Mouse (Mus musculus): ENCODE measurements around the gene Dmrtb1.

DNA sequence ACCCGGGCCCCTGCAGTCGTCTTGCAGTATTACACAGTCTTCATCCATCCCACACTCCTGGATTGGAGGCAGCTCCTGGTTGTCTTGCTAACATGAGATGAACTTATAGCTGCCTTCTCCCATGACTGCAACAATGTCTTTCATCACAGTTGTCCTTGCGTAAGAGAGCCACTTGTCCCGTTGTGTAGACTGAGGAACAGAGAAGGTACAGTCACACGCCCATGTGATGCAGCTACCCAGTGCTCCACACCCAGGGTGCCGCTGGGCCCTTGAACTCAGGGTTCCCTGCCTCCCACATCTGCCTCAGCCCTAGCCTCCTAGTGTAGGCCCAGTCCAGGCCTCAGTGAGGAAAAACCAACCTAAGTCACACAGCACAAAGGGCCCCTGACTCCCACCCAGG lies 47.9 kb downstream of the Dmrtb1 start:
- TF ChIP-seq CTCF (conservative IDR thresholded peaks at IDR 0.05 in 1 of 2, IDR thresholded peaks at IDR 0.05 in 1 of 2; ENCODE audit: low read depth in 2 of 2, low read length in 2 of 2) (no peak; a peak in 1 of 4 replicates), POLR2A (IDR thresholded peaks at IDR 0.05; ENCODE audit: low read depth, low read length) (no peak), ZKSCAN1 (IDR thresholded peaks at IDR 0.05; ENCODE audit: borderline replicate concordance, low read depth, low read length) (no peak), TCF12 (IDR thresholded peaks at IDR 0.05; ENCODE audit: low read depth, low read length) (no peak), ETS1 (conservative IDR thresholded peaks at IDR 0.05; ENCODE audit: low read depth, low read length) (no peak)
